Mouse (Mus musculus) CH12.LX (cell line): ENCODE results near the gene Ift20. TPM values are rescaled to one million over a fixed set of nuclear protein-coding genes. Genes with fewer than 3 reads are reported as not detected.
"Not testable (repeated sequence)": the region's sequence is repeated elsewhere in the genome, so short reads cannot be mapped to it uniquely, and the experiment has no call there.

Experiments
- DNase-seq: peaks from one replicate; pipeline ENCODE4 v3.0.0-alpha.2; 2013; ENCODE audit errors: extremely low read depth
- H3K27ac ChIP-seq: 2 replicates; pipeline ENCODE4 v1.5.1; 2012; ENCODE audit warnings: low read depth, mild to moderate bottlenecking, control low read depth, moderate library complexity; ENCODE audit not compliant: insufficient read depth
- H3K27me3 ChIP-seq: replicated peaks from 2 replicates; pipeline ENCODE3; 2012; ENCODE audit warnings: inconsistent platforms
- H3K36me3 ChIP-seq, 2 experiments: replicated peaks in 1 of 2; 2 replicates each; pipeline versions ENCODE3 to v1.6.1; 2012; ENCODE audit warnings: inconsistent platforms in 1 of 2, low read length in 1 of 2, mild to moderate bottlenecking in 1 of 2, mixed read lengths in 1 of 2, moderate library complexity in 1 of 2; ENCODE audit not compliant: control insufficient read depth in 1 of 2, insufficient read depth in 1 of 2
- H3K4me1 ChIP-seq, 2 experiments: 2 replicates each; pipeline ENCODE4 v1.6.1; 2012; ENCODE audit warnings: inconsistent platforms in 1 of 2, moderate library complexity in 1 of 2; ENCODE audit not compliant: insufficient read depth in 2 of 2, control insufficient read depth in 1 of 2
- H3K4me2 ChIP-seq: 2 replicates; pipeline ENCODE4 v1.6.1; 2012; ENCODE audit warnings: low read depth, mild to moderate bottlenecking, control low read depth; ENCODE audit not compliant: poor library complexity, insufficient read depth, severe bottlenecking
- H3K4me3 ChIP-seq, 3 experiments: fragments of 150-350 bp in 1 of 3; sonication (generic) in 1 of 3; replicated peaks in 1 of 3; 2 replicates each; pipeline versions ENCODE3 to v1.5.1; 2011 to 2012; ENCODE audit warnings: low read depth in 2 of 3, low read length in 2 of 3, mild to moderate bottlenecking in 2 of 3, moderate library complexity in 2 of 3, control low read depth in 1 of 3, improper control_type of control experiment in 1 of 3, inconsistent platforms in 1 of 3, mixed read lengths in 1 of 3; ENCODE audit not compliant: poor library complexity in 1 of 3
- H3K79me2 ChIP-seq: replicated peaks from 2 replicates; pipeline ENCODE4 v1.6.1; 2012; ENCODE audit warnings: mild to moderate bottlenecking, moderate library complexity; ENCODE audit not compliant: control insufficient read depth, poor library complexity, insufficient read depth, severe bottlenecking; ENCODE audit errors: extremely low read depth
- H3K9ac ChIP-seq: 2 replicates; pipeline ENCODE4 v1.6.1; 2012; ENCODE audit warnings: low read depth, mild to moderate bottlenecking, control low read depth, moderate library complexity; ENCODE audit not compliant: insufficient read depth
- H3K9me3 ChIP-seq: replicated peaks from 2 replicates; pipeline ENCODE3; 2012; ENCODE audit warnings: low read length, inconsistent platforms, mixed read lengths
- BHLHE40 ChIP-seq: IDR thresholded peaks from 2 replicates; pipeline ENCODE4 v1.6.1; 2011; ENCODE audit warnings: mild to moderate bottlenecking, low read depth, low read length, improper control_type of control experiment
- CHD2 ChIP-seq: IDR thresholded peaks from 2 replicates; pipeline ENCODE4 v1.6.1; 2011; ENCODE audit warnings: low read length, improper control_type of control experiment
- CTCF ChIP-seq, 2 experiments: IDR thresholded peaks in 1 of 2; conservative IDR thresholded peaks in 1 of 2; 2 replicates each; pipeline ENCODE4 v1.5.1; 2011 to 2012; ENCODE audit warnings: low read depth in 2 of 2, low read length in 2 of 2, improper control_type of control experiment in 1 of 2, inconsistent platforms in 1 of 2, mild to moderate bottlenecking in 1 of 2, moderate library complexity in 1 of 2
- E2F4 ChIP-seq: IDR thresholded peaks from 2 replicates; pipeline ENCODE4 v1.6.1; 2011; ENCODE audit warnings: low read depth, low read length, improper control_type of control experiment; ENCODE audit not compliant: insufficient replicate concordance
- ETS1 ChIP-seq: conservative IDR thresholded peaks from 2 replicates; pipeline ENCODE4 v1.6.1; 2012; ENCODE audit warnings: low read depth, mild to moderate bottlenecking, inconsistent platforms, low read length, improper control_type of control experiment, moderate library complexity
- GABPA ChIP-seq: IDR thresholded peaks from 2 replicates; pipeline ENCODE4 v1.6.1; 2012; ENCODE audit warnings: low read depth, low read length, improper control_type of control experiment, inconsistent platforms; ENCODE audit not compliant: insufficient replicate concordance
- HCFC1 ChIP-seq: IDR thresholded peaks from 2 replicates; pipeline ENCODE4 v1.6.1; 2012; ENCODE audit warnings: low read depth, mild to moderate bottlenecking, inconsistent platforms, low read length, improper control_type of control experiment
- JUND ChIP-seq: conservative IDR thresholded peaks from 2 replicates; pipeline ENCODE4 v1.6.1; 2011; ENCODE audit warnings: low read depth, low read length, improper control_type of control experiment
- MAFK ChIP-seq: IDR thresholded peaks from 2 replicates; pipeline ENCODE4 v1.6.1; 2011; ENCODE audit warnings: low read length, improper control_type of control experiment; ENCODE audit not compliant: insufficient replicate concordance
- MAZ ChIP-seq: IDR thresholded peaks from 2 replicates; pipeline ENCODE4 v1.6.1; 2012; ENCODE audit warnings: low read depth, mild to moderate bottlenecking, inconsistent platforms, low read length, improper control_type of control experiment, moderate library complexity
- MXI1 ChIP-seq: IDR thresholded peaks from 2 replicates; pipeline ENCODE4 v1.6.1; 2011; ENCODE audit warnings: mild to moderate bottlenecking, low read depth, low read length, improper control_type of control experiment
- MYC ChIP-seq: IDR thresholded peaks from 2 replicates; pipeline ENCODE4 v1.6.1; 2011; ENCODE audit warnings: low read depth, mild to moderate bottlenecking, improper control_type of control experiment, low read length
- NELFE ChIP-seq: IDR thresholded peaks from 2 replicates; pipeline ENCODE4 v1.6.1; 2011; ENCODE audit warnings: low read depth, low read length, improper control_type of control experiment
- NRF1 ChIP-seq: IDR thresholded peaks from 2 replicates; pipeline ENCODE4 v1.6.1; 2014; ENCODE audit warnings: low read depth, mild to moderate bottlenecking, inconsistent platforms, low read length, improper control_type of control experiment, moderate library complexity
- PAX5 ChIP-seq: IDR thresholded peaks from 2 replicates; pipeline ENCODE4 v1.6.1; 2012; ENCODE audit warnings: low read length, inconsistent platforms, mixed read lengths
- RAD21 ChIP-seq: IDR thresholded peaks from 2 replicates; pipeline ENCODE4 v1.6.1; 2011; ENCODE audit warnings: low read depth, mild to moderate bottlenecking, low read length, improper control_type of control experiment, moderate library complexity
- SIN3A ChIP-seq: IDR thresholded peaks from 2 replicates; pipeline ENCODE4 v1.6.1; 2012; ENCODE audit warnings: low read length, improper control_type of control experiment, inconsistent platforms
- TBP ChIP-seq: conservative IDR thresholded peaks from 2 replicates; pipeline ENCODE4 v1.6.1; 2011; ENCODE audit warnings: low read depth, low read length, improper control_type of control experiment
- UBTF ChIP-seq: IDR thresholded peaks from 2 replicates; pipeline ENCODE4 v1.6.1; 2012; ENCODE audit warnings: low read depth, mild to moderate bottlenecking, inconsistent platforms, low read length, improper control_type of control experiment, moderate library complexity
- USF2 ChIP-seq: conservative IDR thresholded peaks from 2 replicates; pipeline ENCODE4 v1.6.1; 2011; ENCODE audit warnings: low read depth, low read length, improper control_type of control experiment
- ZC3H11A ChIP-seq: IDR thresholded peaks from 2 replicates; pipeline ENCODE4 v1.6.1; 2012; ENCODE audit warnings: low read depth, mild to moderate bottlenecking, inconsistent platforms, low read length, improper control_type of control experiment
- ZKSCAN1 ChIP-seq: IDR thresholded peaks from 2 replicates; pipeline ENCODE4 v1.6.1; 2012; ENCODE audit warnings: low read depth, inconsistent platforms, low read length, improper control_type of control experiment, borderline replicate concordance
- ZMIZ1 ChIP-seq: IDR thresholded peaks from 2 replicates; pipeline ENCODE4 v1.6.1; 2012; ENCODE audit warnings: low read depth, mild to moderate bottlenecking, inconsistent platforms, low read length, improper control_type of control experiment
- dilution Hi-C: fragments of 300-500 bp; cut with MboI; formaldehyde crosslinking; loops from 2 replicates; pipeline ENCODE4 v1.14.3; 2020; ENCODE audit warnings: low sequenced_read_pairs; ENCODE audit not compliant: extremely low pct_unique_long_range_greater_than_20kb, extremely low pct_ligation_motif_present
- in situ Hi-C: fragments of 300-500 bp; cut with MboI; formaldehyde crosslinking; loops from 3 replicates; pipeline ENCODE4 v1.14.3; 2019; ENCODE audit warnings: low sequenced_read_pairs, low pct_ligation_motif_present, low pct_unique_long_range_greater_than_20kb, mixed read lengths
- polyA plus RNA-seq: library from polyadenylated mRNA; unstranded; fragments of >175 nt; gene quantifications from 2 replicates; pipeline ENCODE4 v1.2.1, GENCODE M21; 2012; ENCODE audit warnings: low read depth; ENCODE audit not compliant: insufficient read length
- total RNA-seq, 2 experiments: library from RNA; depleted of rRNA; stranded (reverse); fragments of 300-350 nt in 1 of 2; fragments of >200 nt in 1 of 2; gene quantifications; 2 replicates each; pipeline ENCODE4 v1.2.3; 2012 to 2014

Gene Ift20
- total and polyA plus RNA-seq, 3 experiments: 124 to 151 (median 136) TPM

- H3K4me2 ChIP-seq, H3K79me2 ChIP-seq, H3K4me1 ChIP-seq, H3K9me3 ChIP-seq, H3K9ac ChIP-seq, DNase-seq, dilution Hi-C loops, H3K27ac ChIP-seq: not testable (repeated sequence)
- in situ Hi-C loops: loop anchor here (25.0 kb wide), 1 partner anchor 638 kb away; no protein-coding TSS in a partner anchor
- H3K36me3 ChIP-seq: peaks cover 24 to 78% of the 10 kb centered on the region in 2 experiments
- TF ChIP-seq TBP: peak; percentile 59; the same call in 1 of the 2 replicates
- TF ChIP-seq, all 38 proteins: peak for 1; not testable (repeated sequence) for 37
- not testable (repeated sequence) for H3K27me3 ChIP-seq, H3K4me3 ChIP-seq
These were observed 37.9 kb downstream of the Ift20 start for GRCm38 (mm10) chr11:78574031-78574430.

DNA sequence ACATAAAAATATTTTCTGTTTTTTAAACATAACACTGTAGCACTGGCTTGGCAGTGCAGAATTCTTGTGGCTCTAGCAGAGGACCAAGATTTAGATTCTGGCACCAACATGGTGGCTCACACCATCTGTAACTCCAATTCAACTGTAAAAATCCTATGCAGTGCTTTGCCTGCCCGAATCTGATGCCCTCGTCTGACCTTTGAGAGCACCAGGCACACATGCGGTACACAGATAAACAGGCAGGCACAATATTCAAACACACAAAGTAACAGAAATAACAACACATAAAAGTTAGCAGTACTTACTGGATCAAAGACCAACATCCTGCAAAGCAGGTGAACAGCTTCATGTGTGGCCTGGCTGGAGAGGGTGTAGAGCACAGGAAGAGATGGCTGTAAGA is 38.4 kb downstream of the Ift20 start:
- dilution Hi-C loops: no loop called here
- in situ Hi-C loops: loop anchor here (25.0 kb wide), 1 partner anchor 638 kb away; no protein-coding TSS in a partner anchor
- peaks cover 24 to 73% of the 10 kb centered on the region in 2 experiments for H3K36me3 ChIP-seq

GRCm38 (mm10) chr11:78574975-78575374 is 38.8 kb downstream of the Ift20 start:
- H3K27me3 ChIP-seq: no peaks in the 10 kb centered on the region
- peaks cover 20 to 69% of the 10 kb centered on the region in 2 experiments for H3K36me3 ChIP-seq
- no peaks in the 10 kb centered on the region for H3K9me3 ChIP-seq
- H3K4me2 ChIP-seq: no peak overlapping the region
- no peak overlapping the region for H3K4me3 ChIP-seq
- no peak overlapping the region for H3K27ac ChIP-seq
- no peaks in the 10 kb centered on the region for H3K4me1 ChIP-seq
- no peak for TF ChIP-seq NRF1
- TF ChIP-seq GABPA: no peak
- TF ChIP-seq UBTF: no peak
- TF ChIP-seq MAFK: no peak
- TF ChIP-seq MXI1: no peak
- TF ChIP-seq ZMIZ1: no peak
- no peak for TF ChIP-seq MYC
- TF ChIP-seq RAD21: no peak
- TF ChIP-seq HCFC1: no peak
- TF ChIP-seq ETS1: no peak
- H3K79me2 ChIP-seq: no peaks in the 10 kb centered on the region
- DNase-seq: no peak
- in situ Hi-C loops (loop anchor here (25.0 kb wide), 1 partner anchor 637 kb away; no protein-coding TSS in a partner anchor), dilution Hi-C loops (no loop called here)
- H3K9ac ChIP-seq: no peak overlapping the region

More for the DNA sequence above, 38.4 kb downstream of the Ift20 start:
- H3K4me2 ChIP-seq: no peak overlapping the region
- H3K9me3 ChIP-seq: no peaks in the 10 kb centered on the region
- H3K79me2 ChIP-seq: no peaks in the 10 kb centered on the region
- no peak for DNase-seq
- H3K9ac ChIP-seq: no peak overlapping the region
- no peaks in the 10 kb centered on the region for H3K4me1 ChIP-seq
- no peak overlapping the region for H3K4me3 ChIP-seq
- H3K27ac ChIP-seq: no peak overlapping the region
- TF ChIP-seq MAZ (no peak), NELFE (no peak), CHD2 (no peak), PAX5 (no peak), JUND (no peak), MXI1 (no peak), BHLHE40 (no peak), USF2 (no peak), E2F4 (no peak), SIN3A (no peak), NRF1 (no peak), CTCF (conservative IDR thresholded peaks at IDR 0.05 in 1 of 2, IDR thresholded peaks at IDR 0.05 in 1 of 2; ENCODE audit: low read depth in 2 of 2, low read length in 2 of 2) (no peak), ZKSCAN1 (no peak), MAFK (no peak), ZC3H11A (no peak)
- TF ChIP-seq, all 38 proteins: peak for 0
- H3K27me3 ChIP-seq: no peaks in the 10 kb centered on the region
